Mouse (Mus musculus) stomach, embryonic 16.5 days (tissue): ENCODE measurements around the gene Tmem41a. TPM values are rescaled to one million over a fixed set of nuclear protein-coding genes. Genes with fewer than 3 reads are reported as not detected.

Experiments
- ATAC-seq: fragments of 200-750 bp; cut with Nextera tagmentation; 2 replicates; pipeline ENCODE4 v1.8.0; 2017; ENCODE audit warnings: moderate number of reproducible peaks, moderate TSS enrichment; ENCODE audit not compliant: insufficient read depth, low FRiP score
- H3K27ac ChIP-seq: fragments of 300-500 bp; sonication (generic); 2 replicates; pipeline ENCODE4 v1.5.1; 2014; ENCODE audit warnings: low read length
- H3K27me3 ChIP-seq: fragments of 300-500 bp; sonication (generic); 2 replicates; pipeline ENCODE4 v1.6.1; 2014; ENCODE audit warnings: low read length, control low read depth, mixed read lengths; ENCODE audit not compliant: control insufficient read depth, insufficient read depth
- H3K36me3 ChIP-seq: fragments of 300-500 bp; sonication (generic); 2 replicates; pipeline ENCODE4 v1.6.1; 2014; ENCODE audit warnings: low read length; ENCODE audit not compliant: control insufficient read depth, insufficient read depth
- H3K4me1 ChIP-seq: fragments of 300-500 bp; sonication (generic); 2 replicates; pipeline ENCODE4 v1.6.1; 2014; ENCODE audit warnings: low read length, control low read depth, mixed read lengths; ENCODE audit not compliant: control insufficient read depth, insufficient read depth
- H3K4me2 ChIP-seq: fragments of 300-500 bp; sonication (generic); 2 replicates; pipeline ENCODE4 v1.6.1; 2014; ENCODE audit warnings: low read depth, low read length, mixed read lengths
- H3K4me3 ChIP-seq: fragments of 300-500 bp; sonication (generic); replicated peaks from 2 replicates; pipeline ENCODE4 v1.5.1; 2014; ENCODE audit warnings: mild to moderate bottlenecking, low read length
- H3K9ac ChIP-seq: fragments of 300-500 bp; sonication (generic); 2 replicates; pipeline ENCODE4 v1.6.1; 2014; ENCODE audit warnings: low read length
- H3K9me3 ChIP-seq: fragments of 300-500 bp; sonication (generic); replicated peaks from 2 replicates; pipeline ENCODE4 v1.6.1; 2016; ENCODE audit warnings: low read length, control low read depth; ENCODE audit not compliant: control insufficient read depth
- WGBS: fragments of 180-500 bp; shearing (Covaris S2); extraction: QIAGEN DNeasy Blood & Tissue Kit; methylation state at CpG from one replicate; pipeline ENCODE4 v1.1.7; 2014; 5-methylcytosine and 5-hydroxymethylcytosine counted together
- polyA plus RNA-seq: library from polyadenylated mRNA; unstranded; fragments of >200 nt; fragmentation: Nextera tagmentation; extraction: Ambion mirVana; gene quantifications from 2 replicates; pipeline ENCODE4 v1.2.1, GENCODE M21; 2015

Gene Tmem41a
- polyA plus RNA-seq, 1 experiment from 2014 or later = 35.2 TPM

DNA sequence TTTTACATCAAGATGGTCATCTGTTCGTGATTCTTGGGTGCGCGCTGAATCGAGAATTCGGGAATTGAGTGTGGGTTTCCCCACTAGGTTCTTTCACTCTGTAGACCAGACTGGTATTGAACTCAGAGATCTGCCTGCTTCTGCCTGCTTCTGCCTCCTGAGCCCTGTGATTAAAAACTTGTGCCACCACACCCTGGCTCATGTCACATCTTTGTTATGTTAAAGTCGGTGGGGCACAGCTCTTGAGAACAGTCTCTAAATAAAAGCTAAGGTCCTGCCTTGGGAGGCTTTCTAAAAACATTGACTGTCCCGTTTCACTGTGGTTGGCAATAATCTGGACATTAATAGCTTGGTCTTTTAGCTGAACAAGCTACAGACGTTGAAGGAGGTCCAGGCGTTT, 35.8 kb upstream of the Tmem41a start:
- WGBS = 95% methylated on average over 9 of the region's 9 CpGs
- H3K27me3 ChIP-seq = no peaks in the 10 kb centered on the region
- H3K4me3 ChIP-seq = no peak overlapping the region
- H3K9ac ChIP-seq = no peak overlapping the region
- H3K36me3 ChIP-seq = no peaks in the 10 kb centered on the region
- no peaks in the 10 kb centered on the region for H3K4me1 ChIP-seq
- no peak overlapping the region for H3K27ac ChIP-seq
- no peak for ATAC-seq
- no peaks in the 10 kb centered on the region for H3K9me3 ChIP-seq
- no peak overlapping the region for H3K4me2 ChIP-seq

- no peaks in the 10 kb centered on the region for H3K36me3 ChIP-seq
- H3K27ac ChIP-seq = no peak overlapping the region
- H3K27me3 ChIP-seq = no peaks in the 10 kb centered on the region
- no peak overlapping the region for H3K9ac ChIP-seq
- no peaks in the 10 kb centered on the region for H3K9me3 ChIP-seq
- H3K4me3 ChIP-seq = no peak overlapping the region
- no peak overlapping the region for H3K4me2 ChIP-seq
- no peaks in the 10 kb centered on the region for H3K4me1 ChIP-seq
- no peak for ATAC-seq
- 69% methylated on average over 5 of the region's 5 CpGs for WGBS
These were observed 30.0 kb upstream of the Tmem41a start for GRCm38 (mm10) chr16:21977347-21977746.

- Histone ChIP-seq H3K36me3 (no peaks in the 10 kb centered on the region), H3K9ac (peak overlapping the region; percentile 37; the same call in 1 of the 2 replicates), H3K27ac (no peak overlapping the region), H3K4me3 (peak overlapping the region; percentile 7; the same call in 1 of the 2 replicates), H3K4me2 (peak overlapping the region; percentile 38), H3K9me3 (no peaks in the 10 kb centered on the region), H3K27me3 (no peaks in the 10 kb centered on the region), H3K4me1 (no peaks in the 10 kb centered on the region)
- no peak for ATAC-seq
- WGBS = 8% methylated on average over 16 of the region's 16 CpGs
These were observed 28.9 kb upstream of the Tmem41a start for GRCm38 (mm10) chr16:21976203-21976602.

- 57% methylated on average over 4 of the region's 4 CpGs for WGBS
These were observed 24.1 kb upstream of the Tmem41a start for GRCm38 (mm10) chr16:21971446-21971845.

DNA sequence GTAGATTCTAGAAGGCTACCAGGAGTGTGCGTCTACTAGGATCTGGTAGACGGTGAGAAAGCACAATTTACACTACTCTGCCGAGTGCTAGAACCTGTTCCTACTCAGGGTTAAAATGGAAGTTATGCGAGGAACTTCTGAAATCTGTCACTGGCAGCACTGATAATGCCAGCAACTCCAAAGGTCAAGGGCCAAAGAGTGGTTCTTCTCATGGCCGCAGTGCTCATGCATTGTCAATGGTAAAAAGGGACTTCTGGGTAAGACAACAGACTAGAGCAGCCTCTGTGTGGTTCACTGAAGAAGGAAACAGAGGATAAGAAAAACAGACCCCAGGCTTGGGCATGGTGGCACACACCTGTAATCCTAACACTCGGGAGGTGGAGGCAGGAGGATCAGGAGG, 23.2 kb upstream of the Tmem41a start:
- Histone ChIP-seq H3K4me3 (no peak overlapping the region), H3K27ac (no peak overlapping the region), H3K4me2 (no peak overlapping the region), H3K4me1 (no peaks in the 10 kb centered on the region), H3K9me3 (no peaks in the 10 kb centered on the region), H3K9ac (no peak overlapping the region), H3K27me3 (no peaks in the 10 kb centered on the region), H3K36me3 (no peaks in the 10 kb centered on the region)
- no peak for ATAC-seq
- WGBS = 79% methylated on average over 6 of the region's 6 CpGs

More at GRCm38 (mm10) chr16:21971446-21971845, 24.1 kb upstream of the Tmem41a start:
- Histone ChIP-seq H3K36me3 (no peaks in the 10 kb centered on the region), H3K4me3 (no peak overlapping the region), H3K4me1 (no peaks in the 10 kb centered on the region), H3K4me2 (no peak overlapping the region), H3K9me3 (no peaks in the 10 kb centered on the region), H3K27me3 (no peaks in the 10 kb centered on the region), H3K9ac (no peak overlapping the region), H3K27ac (no peak overlapping the region)
- ATAC-seq = no peak

- no peak overlapping the region for H3K9ac ChIP-seq
- no peaks in the 10 kb centered on the region for H3K9me3 ChIP-seq
- no peaks in the 10 kb centered on the region for H3K4me1 ChIP-seq
- H3K4me3 ChIP-seq = no peak overlapping the region
- 83% methylated on average over 5 of the region's 5 CpGs for WGBS
- no peaks in the 10 kb centered on the region for H3K27me3 ChIP-seq
- no peak overlapping the region for H3K27ac ChIP-seq
- H3K4me2 ChIP-seq = no peak overlapping the region
- no peak for ATAC-seq
- no peaks in the 10 kb centered on the region for H3K36me3 ChIP-seq
These were observed 22.5 kb upstream of the Tmem41a start for GRCm38 (mm10) chr16:21969874-21970273.

DNA sequence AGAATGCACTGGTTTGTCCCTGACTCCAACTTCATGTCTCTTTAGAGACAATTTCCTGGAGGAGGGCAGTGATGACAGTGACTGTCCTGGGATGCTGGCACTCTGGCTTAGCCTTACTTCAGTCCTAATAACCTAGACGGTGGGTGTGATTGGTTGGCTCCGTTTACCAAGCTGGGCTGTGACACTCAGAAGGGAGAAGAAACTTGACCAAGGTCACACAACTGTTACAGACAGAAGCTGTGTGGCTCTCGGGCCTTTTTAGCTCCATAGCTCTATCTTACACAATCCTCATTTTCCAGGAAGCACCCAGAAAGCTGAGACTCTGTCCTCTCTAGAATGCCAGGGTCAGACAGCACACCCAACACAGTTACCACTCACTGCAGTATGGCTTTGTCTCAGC, 18.2 kb upstream of the Tmem41a start:
- H3K27ac ChIP-seq = no peak overlapping the region
- no peaks in the 10 kb centered on the region for H3K4me1 ChIP-seq
- H3K4me3 ChIP-seq = no peak overlapping the region
- H3K36me3 ChIP-seq = no peaks in the 10 kb centered on the region
- H3K9me3 ChIP-seq = no peaks in the 10 kb centered on the region
- ATAC-seq = no peak
- WGBS = 67% methylated on average over 3 of the region's 3 CpGs
- no peaks in the 10 kb centered on the region for H3K27me3 ChIP-seq
- no peak overlapping the region for H3K4me2 ChIP-seq
- no peak overlapping the region for H3K9ac ChIP-seq

DNA sequence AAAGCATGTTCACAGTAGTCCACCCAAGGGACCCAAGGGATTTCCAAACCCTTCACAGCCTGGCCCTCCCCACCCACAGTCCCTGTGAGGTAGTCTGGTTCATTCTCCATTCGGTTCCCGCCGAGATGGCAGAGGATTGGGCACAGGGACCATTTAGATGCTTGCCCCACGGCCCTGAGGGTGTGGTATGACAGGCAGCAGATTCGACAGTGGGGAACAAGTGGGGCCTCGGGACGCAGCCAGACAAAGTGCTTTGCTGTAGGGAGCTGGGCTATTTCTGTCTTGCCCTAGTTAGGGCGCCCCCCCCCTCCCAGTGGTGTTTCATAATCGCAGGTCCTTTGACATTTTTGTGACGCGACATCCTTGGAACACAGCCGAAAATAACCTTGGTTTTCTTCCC, 8.2 kb upstream of the Tmem41a start:
- H3K9ac ChIP-seq = no peak overlapping the region
- H3K4me2 ChIP-seq = no peak overlapping the region
- H3K4me1 ChIP-seq = no peaks in the 10 kb centered on the region
- no peak for ATAC-seq
- no peak overlapping the region for H3K4me3 ChIP-seq
- no peaks in the 10 kb centered on the region for H3K36me3 ChIP-seq
- WGBS = 80% methylated on average over 12 of the region's 12 CpGs
- H3K27ac ChIP-seq = no peak overlapping the region
- H3K9me3 ChIP-seq = no peaks in the 10 kb centered on the region
- H3K27me3 ChIP-seq = no peaks in the 10 kb centered on the region

DNA sequence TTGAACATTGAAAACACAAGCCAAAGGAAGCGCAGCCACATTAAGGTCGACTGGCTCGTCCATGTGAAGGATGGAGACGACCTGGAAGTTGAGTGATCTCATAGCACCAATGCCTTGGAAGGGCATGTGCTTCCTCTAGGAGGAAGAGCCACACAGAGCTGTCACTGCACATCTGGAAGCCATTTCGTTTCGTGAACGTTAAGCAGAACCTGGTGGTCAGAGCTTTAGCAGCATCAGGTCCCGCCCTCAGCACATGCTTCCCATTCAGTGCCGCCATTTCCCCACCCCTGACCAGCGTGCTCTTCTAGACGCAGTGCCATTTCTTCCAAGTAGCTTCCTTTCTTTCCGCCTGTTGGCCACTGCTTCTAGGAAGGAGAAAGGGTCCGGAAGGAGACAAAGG, 18.9 kb downstream of the Tmem41a start:
- no peaks in the 10 kb centered on the region for H3K9me3 ChIP-seq
- no peaks in the 10 kb centered on the region for H3K4me1 ChIP-seq
- no peak overlapping the region for H3K9ac ChIP-seq
- H3K4me2 ChIP-seq = no peak overlapping the region
- H3K36me3 ChIP-seq = no peaks in the 10 kb centered on the region
- H3K27ac ChIP-seq = no peak overlapping the region
- no peak for ATAC-seq
- no peaks in the 10 kb centered on the region for H3K27me3 ChIP-seq
- no peak overlapping the region for H3K4me3 ChIP-seq
- 79% methylated on average over 13 of the region's 13 CpGs for WGBS

GRCm38 (mm10) chr16:21916681-21917080, 30.7 kb downstream of the Tmem41a start:
- H3K4me2 ChIP-seq = no peak overlapping the region
- no peaks in the 10 kb centered on the region for H3K27me3 ChIP-seq
- H3K9me3 ChIP-seq = no peaks in the 10 kb centered on the region
- WGBS = 78% methylated on average over 7 of the region's 7 CpGs
- no peak overlapping the region for H3K4me3 ChIP-seq
- H3K27ac ChIP-seq = no peak overlapping the region
- no peaks in the 10 kb centered on the region for H3K4me1 ChIP-seq
- no peak overlapping the region for H3K9ac ChIP-seq
- ATAC-seq = no peak
- no peaks in the 10 kb centered on the region for H3K36me3 ChIP-seq
